Comparison of ENCODE assay signal across 8 mouse cellular contexts in genomic region chr2:114013846-114014245, GRCm38 (mm10). TPM values are rescaled to one million over a fixed set of nuclear protein-coding genes. Genes with fewer than 3 reads are reported as not detected.
DNase-seq lines count a peak whose midpoint lies in the region; ATAC-seq and TF ChIP-seq lines count a peak whose summit lies in the region.

No protein-coding gene starts in this region.

- WGBS in heart, embryonic 16.5 days: 2% methylated on average over 13 of the region's 13 CpGs
- 2% methylated on average over 13 of the region's 13 CpGs for whole genome bisulfite sequencing in hindbrain, embryonic 12.5 days
- WGBS in midbrain, embryonic 13.5 days: 1% methylated on average over 13 of the region's 13 CpGs

- TF ChIP-seq POLR2A in cortical plate, adult 2 months (IDR thresholded peaks at IDR 0.05; ENCODE audit: extremely low read depth, insufficient read depth, low read length): no peak

- H3K27me3 ChIP-seq in heart, embryonic 16.5 days (ENCODE audit: control insufficient read depth, insufficient read depth, low read length): peaks cover 41% of the 10 kb centered on the region
- peaks cover 56% of the 10 kb centered on the region for H3K27me3 ChIP-seq in hindbrain, embryonic 12.5 days
- peaks cover 27% of the 10 kb centered on the region for H3K27me3 ChIP-seq in midbrain, embryonic 13.5 days

- intact Hi-C loops in heart, postnatal 14 days (cut with DNase I): no loop called here

- peaks cover 8% of the 10 kb centered on the region; the same call in 1 of the 2 replicates for H3K4me1 ChIP-seq in heart, embryonic 16.5 days (ENCODE audit: control insufficient read depth, insufficient read depth, low read length)
- no peaks in the 10 kb centered on the region for H3K4me1 ChIP-seq in cortical plate, adult 2 months (ENCODE audit: control insufficient read depth, insufficient read depth, low read length)
- H3K4me1 ChIP-seq in hindbrain, embryonic 12.5 days: peaks cover 14% of the 10 kb centered on the region
- peaks cover 24% of the 10 kb centered on the region for H3K4me1 ChIP-seq in midbrain, embryonic 13.5 days (replicated peaks)

- DNase-seq in heart, postnatal 14 days: no peak
- DNase-seq in thymus, postnatal 25 days: no peak
- no peak for DNase-seq in urinary bladder, postnatal 4 days (ENCODE audit: low spot score in 2 of 2)
- DNase-seq in testis, postnatal 14 days (ENCODE audit: low spot score): no peak

- H3K4me3 ChIP-seq in heart, embryonic 16.5 days (ENCODE audit: low read length): peak overlapping the region; percentile 57
- peak overlapping the region; percentile 39 for H3K4me3 ChIP-seq in cortical plate, adult 2 months (ENCODE audit: insufficient read depth, low read length)
- H3K4me3 ChIP-seq in hindbrain, embryonic 12.5 days: peak overlapping the region; percentile 66
- H3K4me3 ChIP-seq in midbrain, embryonic 13.5 days (replicated peaks): peak overlapping the region; percentile 73

- peak overlapping the region; percentile 88 for H3K4me2 ChIP-seq in heart, embryonic 16.5 days (ENCODE audit: low read depth, low read length)
- peak overlapping the region; percentile 91 for H3K4me2 ChIP-seq in hindbrain, embryonic 12.5 days (replicated peaks)
- peak overlapping the region; percentile 86 for H3K4me2 ChIP-seq in midbrain, embryonic 13.5 days (replicated peaks)

- no peak overlapping the region for H3K27ac ChIP-seq in heart, embryonic 16.5 days (ENCODE audit: low read length)
- no peak overlapping the region for H3K27ac ChIP-seq in cortical plate, adult 2 months (ENCODE audit: insufficient read depth, low read length)
- peak overlapping the region; percentile 68; the same call in 1 of the 2 replicates for H3K27ac ChIP-seq in hindbrain, embryonic 12.5 days
- peak overlapping the region; percentile 81 for H3K27ac ChIP-seq in midbrain, embryonic 13.5 days

- ATAC-seq in heart, embryonic 16.5 days (replicated peaks; ENCODE audit: extremely low read depth, insufficient read depth, low FRiP score): no peak
- peak; percentile 7 for ATAC-seq in hindbrain, embryonic 12.5 days (ENCODE audit: low FRiP score)
- peak; percentile 21 for ATAC-seq in midbrain, embryonic 13.5 days

- H3K9me3 ChIP-seq in heart, embryonic 16.5 days (replicated peaks; ENCODE audit: control insufficient read depth, low read length): no peaks in the 10 kb centered on the region
- no peaks in the 10 kb centered on the region for H3K9me3 ChIP-seq in hindbrain, embryonic 12.5 days (replicated peaks)
- H3K9me3 ChIP-seq in midbrain, embryonic 13.5 days: no peaks in the 10 kb centered on the region

- H3K9ac ChIP-seq in heart, embryonic 16.5 days (ENCODE audit: low read length): no peak overlapping the region
- peak overlapping the region; percentile 67 for H3K9ac ChIP-seq in hindbrain, embryonic 12.5 days
- peak overlapping the region; percentile 83 for H3K9ac ChIP-seq in midbrain, embryonic 13.5 days (replicated peaks)

- no peak for TF ChIP-seq CTCF in cortical plate, adult 2 months (IDR thresholded peaks at IDR 0.05; ENCODE audit: extremely low read depth, insufficient read depth, low read length)

- H3K36me3 ChIP-seq in heart, embryonic 16.5 days (ENCODE audit: control insufficient read depth, insufficient read depth): no peaks in the 10 kb centered on the region
- H3K36me3 ChIP-seq in hindbrain, embryonic 12.5 days: no peaks in the 10 kb centered on the region
- no peaks in the 10 kb centered on the region for H3K36me3 ChIP-seq in midbrain, embryonic 13.5 days

RNA-seq across cellular contexts. Expression of gene Gjd2, which starts 0.4 kb away (rescaled TPM):
- polyA plus RNA-seq in heart, embryonic 16.5 days (2015; fragmentation: Nextera tagmentation; extraction: Ambion mirVana): 0.07 TPM in 1 of 2 replicates, not detected in the other
- not detected for total RNA-seq in heart, postnatal 14 days (2021)
- polyA plus RNA-seq in cortical plate, adult 2 months (2012; rRNA removed): 4.4 and 4.6 TPM in 2 replicates
- 1.6 and 1.7 TPM in 2 replicates for polyA plus RNA-seq in hindbrain, embryonic 12.5 days (2016; fragmentation: Nextera tagmentation; extraction: Ambion mirVana)
- 5.5 and 6.4 TPM in 2 replicates for polyA plus RNA-seq in midbrain, embryonic 13.5 days (2015; fragmentation: Nextera tagmentation; extraction: Ambion mirVana)

RNA-seq across cellular contexts. Expression of gene Actc1, which starts 39.5 kb away (rescaled TPM):
- polyA plus RNA-seq in heart, embryonic 16.5 days (2015; fragmentation: Nextera tagmentation; extraction: Ambion mirVana): 15,141 and 15,377 TPM in 2 replicates
- total RNA-seq in heart, postnatal 14 days (2021): over 10,000 TPM; 15,903 to 17,925 TPM
- polyA plus RNA-seq in cortical plate, adult 2 months (2012; rRNA removed): 0.06 and 0.11 TPM in 2 replicates
- 33.5 and 138 TPM in 2 replicates for polyA plus RNA-seq in hindbrain, embryonic 12.5 days (2016; fragmentation: Nextera tagmentation; extraction: Ambion mirVana)
- polyA plus RNA-seq in midbrain, embryonic 13.5 days (2015; fragmentation: Nextera tagmentation; extraction: Ambion mirVana): 1.0 and 4.1 TPM in 2 replicates

Comparison
In these comparisons a context has a peak if more than half of its experiments do, and no peak if none do; other contexts are left out.
1. H3K27ac ChIP-seq: peak in hindbrain, embryonic 12.5 days (single experiment) and midbrain, embryonic 13.5 days (single experiment); none in heart, embryonic 16.5 days (single experiment) and cortical plate, adult 2 months (single experiment).
2. RNA of gene Actc1, which starts 39.5 kb away (polyA plus RNA-seq): 15,141 to 15,377 TPM in heart, embryonic 16.5 days; 33.5 to 138 TPM in hindbrain, embryonic 12.5 days, 1.0 to 4.1 TPM in midbrain, embryonic 13.5 days and 0.06 to 0.11 TPM in cortical plate, adult 2 months; every median in the first group is over 100 times any median in the second.
3. Peak in every context shown above with its lines, with median percentiles within 50 percentile points of each other: H3K4me2 ChIP-seq and H3K4me3 ChIP-seq.